Mouse (Mus musculus): Measurements from ENCODE around the gene Duoxa1.

- no peak for TF ChIP-seq POLR2A (IDR thresholded peaks at IDR 0.05; ENCODE audit: low read depth, low read length)
- no peak for TF ChIP-seq CTCF (IDR thresholded peaks at IDR 0.05; ENCODE audit: extremely low read depth, insufficient read length, insufficient replicate concordance, low read depth, low read length)
Observed at GRCm38 (mm10) chr2:122294916-122295315, 18.6 kb downstream of the Duoxa1 start.
